Mouse (Mus musculus) heart, postnatal 0 days (tissue): ENCODE results near the gene Hsf5.

ENCODE experiments used
- CTCF ChIP-seq: IDR thresholded peaks from 2 replicates; pipeline ENCODE4 v1.5.1; 2016; ENCODE audit warnings: antibody characterized with exemption, control low read depth, low read depth
- EP300 ChIP-seq: IDR thresholded peaks from 2 replicates; pipeline ENCODE4 v1.6.1; 2016; ENCODE audit warnings: antibody characterized with exemption, low read depth

- no peak for TF ChIP-seq CTCF
- TF ChIP-seq EP300 = no peak
Measured at GRCm38 (mm10) chr11:87665224-87665623, 48.3 kb downstream of the Hsf5 start.
